Mouse (Mus musculus) brain, embryonic 14.5 days (tissue): ENCODE data around the gene Fbln2.

ENCODE experiments used
- CTCF ChIP-seq: fragments of 200-500 bp; IDR thresholded peaks from 2 replicates; pipeline ENCODE4 v1.5.1; 2012; ENCODE audit warnings: inconsistent platforms, mild to moderate bottlenecking, moderate library complexity, borderline replicate concordance; ENCODE audit not compliant: insufficient read depth, insufficient read length; ENCODE audit errors: extremely low read depth
- POLR2A ChIP-seq: fragments of 200-500 bp; IDR thresholded peaks from 2 replicates; pipeline ENCODE4 v1.6.1; 2012; ENCODE audit warnings: mild to moderate bottlenecking, inconsistent platforms, borderline replicate concordance; ENCODE audit not compliant: poor library complexity, insufficient read depth, insufficient read length, severe bottlenecking; ENCODE audit errors: extremely low read depth

- TF ChIP-seq CTCF: no peak
- no peak for TF ChIP-seq POLR2A
Observed at GRCm38 (mm10) chr6:91287636-91288035, 75.4 kb downstream of the Fbln2 start.
